Mouse (Mus musculus) liver, postnatal 0 days (tissue): Measurements from ENCODE around the gene Rhd.

Source experiments
- CTCF ChIP-seq: sonication (generic); IDR thresholded peaks from 2 replicates; pipeline ENCODE4 v1.5.1; 2016; ENCODE audit warnings: antibody characterized with exemption, low read depth
- EP300 ChIP-seq: IDR thresholded peaks from 2 replicates; pipeline ENCODE4 v1.6.1; 2016; ENCODE audit warnings: antibody characterized with exemption, low read depth, mild to moderate bottlenecking

DNA sequence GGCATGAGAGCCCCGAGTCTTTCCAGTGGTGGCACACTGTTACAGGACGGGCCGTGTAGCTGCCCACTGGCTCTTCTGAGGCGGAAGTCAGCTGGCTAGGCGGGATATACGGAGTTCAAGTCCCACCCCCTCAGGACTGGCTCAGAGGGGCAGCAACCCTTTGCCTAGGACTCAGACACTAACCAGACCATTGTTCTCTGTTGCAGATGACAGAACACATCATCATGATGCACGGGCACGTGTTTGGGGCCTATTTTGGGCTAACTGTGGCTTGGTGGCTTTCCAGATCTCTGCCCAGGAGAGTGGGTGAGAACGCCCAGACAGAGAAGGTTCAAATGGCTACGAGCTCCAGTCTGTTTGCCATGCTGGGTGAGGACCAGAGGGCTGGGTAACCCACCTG is 19.5 kb downstream of the Rhd start:
- TF ChIP-seq CTCF (no peak), EP300 (no peak)
